Mouse (Mus musculus): ENCODE data around the gene Cyp1a1. TPM values are rescaled to one million over a fixed set of nuclear protein-coding genes. Genes with fewer than 3 reads are reported as not detected.

Gene Cyp1a1
- total RNA-seq, 2 experiments from 2014 or later = not detected

GRCm38 (mm10) chr9:57655749-57656148 lies 32.0 kb upstream of the Cyp1a1 start:
- peak; percentile 77 for ATAC-seq (replicated peaks; ENCODE audit: poor library complexity)

- no peak for ATAC-seq (replicated peaks; ENCODE audit: poor library complexity)
Observed at GRCm38 (mm10) chr9:57656631-57657350, 30.9 kb upstream of the Cyp1a1 start.

- no peak for ATAC-seq (replicated peaks; ENCODE audit: poor library complexity)
Observed at GRCm38 (mm10) chr9:57657843-57658242, 29.9 kb upstream of the Cyp1a1 start.

- ATAC-seq (replicated peaks; ENCODE audit: poor library complexity) = no peak
Observed at GRCm38 (mm10) chr9:57658970-57659369, 28.8 kb upstream of the Cyp1a1 start.

- peak; percentile 88 for ATAC-seq (replicated peaks; ENCODE audit: poor library complexity)
Observed at GRCm38 (mm10) chr9:57659774-57660173, 28.0 kb upstream of the Cyp1a1 start.

- peak; percentile 45 for ATAC-seq (replicated peaks; ENCODE audit: poor library complexity)
Observed at GRCm38 (mm10) chr9:57660501-57660900, 27.2 kb upstream of the Cyp1a1 start.

- ATAC-seq (replicated peaks; ENCODE audit: poor library complexity) = no peak
Observed at GRCm38 (mm10) chr9:57661552-57661951, 26.2 kb upstream of the Cyp1a1 start.

- no peak for ATAC-seq (replicated peaks; ENCODE audit: poor library complexity)
Observed at GRCm38 (mm10) chr9:57664616-57665015, 23.1 kb upstream of the Cyp1a1 start.

GRCm38 (mm10) chr9:57666536-57666935 lies 21.2 kb upstream of the Cyp1a1 start:
- ATAC-seq (replicated peaks; ENCODE audit: poor library complexity) = no peak

- ATAC-seq (replicated peaks; ENCODE audit: poor library complexity) = no peak
Observed at GRCm38 (mm10) chr9:57667136-57667535, 20.6 kb upstream of the Cyp1a1 start.

- ATAC-seq (replicated peaks; ENCODE audit: poor library complexity) = no peak
Observed at GRCm38 (mm10) chr9:57667817-57668216, 19.9 kb upstream of the Cyp1a1 start.

- no peak for ATAC-seq (replicated peaks; ENCODE audit: poor library complexity)
Observed at GRCm38 (mm10) chr9:57668277-57668676, 19.5 kb upstream of the Cyp1a1 start.

GRCm38 (mm10) chr9:57669566-57669965 lies 18.2 kb upstream of the Cyp1a1 start:
- no peak for ATAC-seq (replicated peaks; ENCODE audit: poor library complexity)

- ATAC-seq (replicated peaks; ENCODE audit: poor library complexity) = no peak
Observed at GRCm38 (mm10) chr9:57671037-57671436, 16.7 kb upstream of the Cyp1a1 start.

- ATAC-seq (replicated peaks; ENCODE audit: poor library complexity) = no peak
Observed at GRCm38 (mm10) chr9:57671500-57671899, 16.2 kb upstream of the Cyp1a1 start.

- no peak for ATAC-seq (replicated peaks; ENCODE audit: poor library complexity)
Observed at GRCm38 (mm10) chr9:57681411-57681810, 6.3 kb upstream of the Cyp1a1 start.

GRCm38 (mm10) chr9:57683520-57683919 lies 4.2 kb upstream of the Cyp1a1 start, which contains the start of gene Cyp1a2:
Cyp1a2 (minus strand) TSS chr9:57683703.
- no peak for ATAC-seq (replicated peaks; ENCODE audit: poor library complexity)

GRCm38 (mm10) chr9:57686011-57686410 lies 1.7 kb upstream of the Cyp1a1 start:
- no peak for ATAC-seq (replicated peaks; ENCODE audit: poor library complexity)

- ATAC-seq (replicated peaks; ENCODE audit: poor library complexity) = peak; percentile 85
Observed at GRCm38 (mm10) chr9:57688158-57688557, 430 bp downstream of the Cyp1a1 start.

- no peak for ATAC-seq (replicated peaks; ENCODE audit: poor library complexity)
Observed at GRCm38 (mm10) chr9:57688606-57689005, 878 bp downstream of the Cyp1a1 start.

GRCm38 (mm10) chr9:57694108-57694507 lies 6.4 kb downstream of the Cyp1a1 start:
- no peak for ATAC-seq (replicated peaks; ENCODE audit: poor library complexity)

GRCm38 (mm10) chr9:57696380-57697285 lies 8.9 kb downstream of the Cyp1a1 start:
- peak; percentile 59 for ATAC-seq (replicated peaks; ENCODE audit: poor library complexity)

Measured in megakaryocyte progenitor cell, adult 5-6 weeks (primary cell).